Mouse (Mus musculus): ENCODE measurements around the gene Olfr1193. TPM values are rescaled to one million over a fixed set of nuclear protein-coding genes. Genes with fewer than 3 reads are reported as not detected.
"Not testable (repeated sequence)": the region's sequence is repeated elsewhere in the genome, so short reads cannot be mapped to it uniquely, and the experiment has no call there.

Olfr1193 gene
- polyA plus RNA-seq (2012; rRNA removed): not detected in 2 replicates

GRCm38 (mm10) chr2:88675328-88675727 is at the start of gene Olfr1193:
Gene Olfr1193, plus strand, starts transcription at chr2:88675628.
- H3K27ac ChIP-seq (ENCODE audit: insufficient read depth, low read length); H3K4me1 ChIP-seq (ENCODE audit: control insufficient read depth, insufficient read depth, insufficient read length); H3K4me3 ChIP-seq (ENCODE audit: extremely low read depth, insufficient read depth, insufficient read length); H3K27me3 ChIP-seq (ENCODE audit: control insufficient read depth, insufficient read depth, low read length); DNase-seq (ENCODE audit: low read depth in 1 of 2, low spot score in 2 of 2); H3K36me3 ChIP-seq (ENCODE audit: control insufficient read depth, insufficient read depth, low read length): not testable (repeated sequence)

- H3K4me3 ChIP-seq (ENCODE audit: extremely low read depth, insufficient read depth, insufficient read length); H3K4me1 ChIP-seq (ENCODE audit: control insufficient read depth, insufficient read depth, insufficient read length): not testable (repeated sequence)
- 89% methylated on average over 1 of the region's 1 CpGs for WGBS
Measured at GRCm38 (mm10) chr2:88640242-88640641, 35.2 kb upstream of the Olfr1193 start, which contains the start of gene Olfr1191-ps1. Gene Olfr1191-ps1, plus strand, starts transcription at chr2:88640542.

GRCm38 (mm10) chr2:88648209-88648608 is 27.2 kb upstream of the Olfr1193 start, which contains the start of gene Olfr1192-ps1:
Gene Olfr1192-ps1, plus strand, starts transcription at chr2:88648509.
- no peak for TF ChIP-seq CTCF (IDR thresholded peaks at IDR 0.05; ENCODE audit: extremely low read depth, insufficient read depth, insufficient read length, insufficient replicate concordance)
- no peak for TF ChIP-seq POLR2A (IDR thresholded peaks at IDR 0.05; ENCODE audit: low read depth, low read length)
- no peaks in the 10 kb centered on the region for H3K27me3 ChIP-seq (ENCODE audit: control insufficient read depth, insufficient read depth, low read length)
- no peaks in the 10 kb centered on the region for H3K4me1 ChIP-seq (ENCODE audit: control insufficient read depth, insufficient read depth, insufficient read length)
- WGBS: 56% methylated on average over 1 of the region's 1 CpGs
- no peaks in the 10 kb centered on the region for H3K36me3 ChIP-seq (ENCODE audit: control insufficient read depth, insufficient read depth, low read length)
- no peak within 1 kb of the TSS for H3K27ac ChIP-seq (ENCODE audit: insufficient read depth, low read length)
- DNase-seq (ENCODE audit: low read depth in 1 of 2, low spot score in 2 of 2): no peak
- H3K4me3 ChIP-seq (ENCODE audit: extremely low read depth, insufficient read depth, insufficient read length): no peak within 1 kb of the TSS

More at GRCm38 (mm10) chr2:88640242-88640641, 35.2 kb upstream of the Olfr1193 start, which contains the start of gene Olfr1191-ps1:
- H3K27me3 ChIP-seq (ENCODE audit: control insufficient read depth, insufficient read depth, low read length); H3K27ac ChIP-seq (ENCODE audit: insufficient read depth, low read length); H3K36me3 ChIP-seq (ENCODE audit: control insufficient read depth, insufficient read depth, low read length); DNase-seq (ENCODE audit: low read depth in 1 of 2, low spot score in 2 of 2): not testable (repeated sequence)

- H3K27ac ChIP-seq (ENCODE audit: insufficient read depth, low read length): no peak within 1 kb of the TSS
- H3K36me3 ChIP-seq (ENCODE audit: control insufficient read depth, insufficient read depth, low read length): no peaks in the 10 kb centered on the region
- no peaks in the 10 kb centered on the region for H3K4me1 ChIP-seq (ENCODE audit: control insufficient read depth, insufficient read depth, insufficient read length)
- no peaks in the 10 kb centered on the region for H3K27me3 ChIP-seq (ENCODE audit: control insufficient read depth, insufficient read depth, low read length)
- no peak for DNase-seq (ENCODE audit: low read depth in 1 of 2, low spot score in 2 of 2)
- TF ChIP-seq CTCF (IDR thresholded peaks at IDR 0.05; ENCODE audit: extremely low read depth, insufficient read depth, insufficient read length, insufficient replicate concordance) (no peak), POLR2A (IDR thresholded peaks at IDR 0.05; ENCODE audit: low read depth, low read length) (no peak)
- H3K4me3 ChIP-seq (ENCODE audit: extremely low read depth, insufficient read depth, insufficient read length): no peak within 1 kb of the TSS
Measured at GRCm38 (mm10) chr2:88689087-88689486, 13.7 kb downstream of the Olfr1193 start, which contains the start of gene Olfr1195. Gene Olfr1195, minus strand, starts transcription at chr2:88689187.

- Histone ChIP-seq H3K4me3 (ENCODE audit: extremely low read depth, insufficient read depth, insufficient read length) (no peak within 1 kb of the TSS), H3K36me3 (ENCODE audit: control insufficient read depth, insufficient read depth, low read length) (no peaks in the 10 kb centered on the region), H3K27me3 (ENCODE audit: control insufficient read depth, insufficient read depth, low read length) (no peaks in the 10 kb centered on the region), H3K27ac (ENCODE audit: insufficient read depth, low read length) (no peak within 1 kb of the TSS), H3K4me1 (ENCODE audit: control insufficient read depth, insufficient read depth, insufficient read length) (no peaks in the 10 kb centered on the region)
- no peak for DNase-seq (ENCODE audit: low read depth in 1 of 2, low spot score in 2 of 2)
- 87% methylated on average over 2 of the region's 2 CpGs for WGBS
- no peak for TF ChIP-seq POLR2A (IDR thresholded peaks at IDR 0.05; ENCODE audit: low read depth, low read length)
Measured at GRCm38 (mm10) chr2:88704497-88704896, 29.1 kb downstream of the Olfr1193 start, which contains the start of gene Olfr1196. Gene Olfr1196, minus strand, starts transcription at chr2:88704597.

Other genes starting within 250 kb of the Olfr1193 start
- not detected in 2 replicates for gene Olfr1181, start 249.5 kb upstream of the Olfr1193 start, polyA plus RNA-seq (2012; rRNA removed)
- not detected in 2 replicates for gene Gm13757, start 226.5 kb upstream of the Olfr1193 start, polyA plus RNA-seq (2012; rRNA removed)
- not detected in 2 replicates for gene Olfr1183, start 220.8 kb upstream of the Olfr1193 start, polyA plus RNA-seq (2012; rRNA removed)
- not detected in 2 replicates for gene Olfr1184, start 192.0 kb upstream of the Olfr1193 start, polyA plus RNA-seq (2012; rRNA removed)
- gene Olfr1185-ps1, start 182.3 kb upstream of the Olfr1193 start, polyA plus RNA-seq (2012; rRNA removed): not detected in 2 replicates
- gene Olfr1186, start 157.1 kb upstream of the Olfr1193 start, polyA plus RNA-seq (2012; rRNA removed): not detected in 2 replicates
- gene Olfr1188, start 118.7 kb upstream of the Olfr1193 start, polyA plus RNA-seq (2012; rRNA removed): not detected in 2 replicates
- not detected in 2 replicates for gene Olfr1189, start 89.2 kb upstream of the Olfr1193 start, polyA plus RNA-seq (2012; rRNA removed)
- gene Olfr1191-ps1, start 35.1 kb upstream of the Olfr1193 start, polyA plus RNA-seq (2012; rRNA removed): not detected in 2 replicates
- not detected in 2 replicates for gene Olfr1192-ps1, start 27.1 kb upstream of the Olfr1193 start, polyA plus RNA-seq (2012; rRNA removed)
- not detected in 2 replicates for gene Olfr1195, start 13.6 kb downstream of the Olfr1193 start, polyA plus RNA-seq (2012; rRNA removed)
- gene Olfr1196, start 29.0 kb downstream of the Olfr1193 start, polyA plus RNA-seq (2012; rRNA removed): not detected in 2 replicates
- not detected in 2 replicates for gene Olfr1197, start 56.7 kb downstream of the Olfr1193 start, polyA plus RNA-seq (2012; rRNA removed)
- gene Olfr1198, start 75.7 kb downstream of the Olfr1193 start, polyA plus RNA-seq (2012; rRNA removed): not detected in 2 replicates
- not detected in 2 replicates for gene Olfr1199, start 84.8 kb downstream of the Olfr1193 start, polyA plus RNA-seq (2012; rRNA removed)
- gene Olfr1200, start 94.9 kb downstream of the Olfr1193 start, polyA plus RNA-seq (2012; rRNA removed): not detected in 2 replicates
- not detected in 2 replicates for gene Olfr1201, start 117.4 kb downstream of the Olfr1193 start, polyA plus RNA-seq (2012; rRNA removed)
- not detected in 2 replicates for gene Olfr1202, start 138.9 kb downstream of the Olfr1193 start, polyA plus RNA-seq (2012; rRNA removed)
- not detected in 2 replicates for gene Olfr1205, start 154.1 kb downstream of the Olfr1193 start, polyA plus RNA-seq (2012; rRNA removed)
- gene Olfr1204, start 173.7 kb downstream of the Olfr1193 start, polyA plus RNA-seq (2012; rRNA removed): not detected in 2 replicates
- not detected in 2 replicates for gene Olfr1206, start 187.6 kb downstream of the Olfr1193 start, polyA plus RNA-seq (2012; rRNA removed)
- gene Olfr1208, start 226.7 kb downstream of the Olfr1193 start, polyA plus RNA-seq (2012; rRNA removed): not detected in 2 replicates
- gene Olfr1209, start 239.5 kb downstream of the Olfr1193 start, polyA plus RNA-seq (2012; rRNA removed): not detected in 2 replicates

Measured in spleen, adult 2 months (tissue).